Mouse (Mus musculus): Measurements from ENCODE around the gene Harbi1.

Gene Harbi1

GRCm38 (mm10) chr2:91710272-91711234, at the start of gene Harbi1, which contains the start of gene Atg13:
Harbi1 (plus strand) TSS chr2:91710852.
Atg13 (minus strand) TSS chr2:91710576.
- peak; percentile 97 for DNase-seq (ENCODE audit: low read depth)

GRCm38 (mm10) chr2:91660981-91661380, 49.7 kb upstream of the Harbi1 start:
- DNase-seq (ENCODE audit: low read depth) = no peak

- no peak for DNase-seq (ENCODE audit: low read depth)
These were observed 45.9 kb upstream of the Harbi1 start for GRCm38 (mm10) chr2:91664780-91665179.

- DNase-seq (ENCODE audit: low read depth) = no peak
These were observed 44.2 kb upstream of the Harbi1 start for GRCm38 (mm10) chr2:91666386-91666910.

- DNase-seq (ENCODE audit: low read depth) = no peak
These were observed 42.9 kb upstream of the Harbi1 start for GRCm38 (mm10) chr2:91667747-91668146.

- DNase-seq (ENCODE audit: low read depth) = no peak
These were observed 41.3 kb upstream of the Harbi1 start for GRCm38 (mm10) chr2:91669326-91669725.

- no peak for DNase-seq (ENCODE audit: low read depth)
These were observed 40.6 kb upstream of the Harbi1 start for GRCm38 (mm10) chr2:91670038-91670437.

GRCm38 (mm10) chr2:91673587-91673986, 37.1 kb upstream of the Harbi1 start:
- DNase-seq (ENCODE audit: low read depth) = no peak

- no peak for DNase-seq (ENCODE audit: low read depth)
These were observed 35.8 kb upstream of the Harbi1 start for GRCm38 (mm10) chr2:91674895-91675294.

- no peak for DNase-seq (ENCODE audit: low read depth)
These were observed 34.2 kb upstream of the Harbi1 start for GRCm38 (mm10) chr2:91676420-91676819.

- DNase-seq (ENCODE audit: low read depth) = no peak
These were observed 33.7 kb upstream of the Harbi1 start for GRCm38 (mm10) chr2:91676961-91677360.

- peak; percentile 61 for DNase-seq (ENCODE audit: low read depth)
These were observed 27.8 kb upstream of the Harbi1 start for GRCm38 (mm10) chr2:91682850-91683249.

- DNase-seq (ENCODE audit: low read depth) = no peak
These were observed 26.7 kb upstream of the Harbi1 start for GRCm38 (mm10) chr2:91683919-91684318.

- no peak for DNase-seq (ENCODE audit: low read depth)
These were observed 21.2 kb upstream of the Harbi1 start for GRCm38 (mm10) chr2:91689452-91689851.

GRCm38 (mm10) chr2:91695436-91696224, 15.0 kb upstream of the Harbi1 start:
- DNase-seq (ENCODE audit: low read depth) = no peak

- no peak for DNase-seq (ENCODE audit: low read depth)
These were observed 14.4 kb upstream of the Harbi1 start for GRCm38 (mm10) chr2:91696225-91696590.

- no peak for DNase-seq (ENCODE audit: low read depth)
These were observed 11.4 kb upstream of the Harbi1 start for GRCm38 (mm10) chr2:91699225-91699624.

GRCm38 (mm10) chr2:91701366-91701765, 9.3 kb upstream of the Harbi1 start:
- no peak for DNase-seq (ENCODE audit: low read depth)

- DNase-seq (ENCODE audit: low read depth) = peak; percentile 60
These were observed 4.9 kb upstream of the Harbi1 start for GRCm38 (mm10) chr2:91705736-91706135.

GRCm38 (mm10) chr2:91706456-91706855, 4.2 kb upstream of the Harbi1 start:
- DNase-seq (ENCODE audit: low read depth) = no peak

- no peak for DNase-seq (ENCODE audit: low read depth)
These were observed 2.3 kb upstream of the Harbi1 start for GRCm38 (mm10) chr2:91708361-91708760.

- DNase-seq (ENCODE audit: low read depth) = no peak
These were observed 739 bp downstream of the Harbi1 start for GRCm38 (mm10) chr2:91711256-91711925.
